Mouse (Mus musculus): ENCODE measurements around the gene Tpm1. TPM values are rescaled to one million over a fixed set of nuclear protein-coding genes. Genes with fewer than 3 reads are reported as not detected.

The Tpm1 gene
- 101 and 111 TPM in 2 replicates for total RNA-seq (2017)

DNA sequence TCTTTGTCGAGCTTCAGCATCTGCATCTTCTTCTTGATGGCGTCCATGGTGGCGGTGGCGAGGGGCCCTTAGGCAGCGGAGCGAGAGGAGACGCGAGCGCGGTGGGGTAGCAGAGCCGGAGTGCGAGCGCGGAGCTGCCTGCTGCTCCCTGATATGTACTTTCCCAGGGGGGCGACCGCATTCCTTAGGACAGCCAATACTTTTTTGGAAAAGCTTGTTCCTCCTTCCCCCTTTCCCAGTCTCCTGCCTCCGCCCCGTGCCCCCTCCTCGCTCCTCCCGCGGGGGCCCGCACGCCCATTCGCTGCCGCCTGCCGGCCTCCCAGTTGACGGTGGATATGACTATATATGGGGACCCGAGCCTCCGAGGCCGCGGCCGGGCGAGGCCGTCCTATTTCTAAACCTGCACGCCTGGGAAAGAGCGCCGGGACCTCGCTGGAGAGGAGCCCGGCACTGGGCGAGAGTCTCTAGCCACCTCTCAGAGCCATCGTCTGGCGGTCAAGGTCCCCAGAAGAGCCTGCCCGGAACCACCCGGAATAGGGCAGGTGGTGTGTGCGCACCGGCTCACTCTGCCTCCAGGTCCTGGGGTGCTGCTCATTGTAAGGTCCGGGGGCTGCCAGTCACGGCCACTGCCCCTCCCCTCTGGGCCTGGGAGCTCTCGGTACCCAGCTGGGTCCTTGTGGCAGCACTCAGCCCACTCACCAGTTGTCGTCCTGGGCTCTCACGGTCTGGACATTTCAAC lies at the start of gene Tpm1:
TSS of gene Tpm1 (minus strand) at position 321 of the 739 bp plus-strand sequence.
- ATAC-seq (replicated peaks; ENCODE audit: low read depth, poor library complexity, severe bottlenecking): 0 out of 2 replicates have a peak, but pooled peaks have one; percentile 8

DNA sequence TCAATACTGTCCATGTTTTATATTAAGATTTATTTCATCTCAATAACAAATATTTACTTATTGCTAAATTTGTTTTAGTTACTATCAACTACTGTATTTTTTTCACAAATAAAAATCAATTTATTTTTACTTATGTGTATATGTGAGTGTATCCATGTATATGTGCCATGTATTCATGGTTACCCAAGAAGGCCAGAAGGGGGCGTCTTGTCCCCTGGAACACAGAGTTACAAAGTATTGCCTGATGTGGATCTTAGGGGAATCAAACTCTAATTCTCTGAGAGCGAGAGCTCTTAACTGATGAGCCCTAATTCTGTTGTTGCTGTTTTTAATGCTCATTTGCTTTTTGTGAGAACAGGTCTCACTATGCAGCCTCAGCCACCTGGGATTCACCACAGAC lies 45.2 kb upstream of the Tpm1 start:
- no peak for ATAC-seq (replicated peaks; ENCODE audit: low read depth, poor library complexity, severe bottlenecking)

DNA sequence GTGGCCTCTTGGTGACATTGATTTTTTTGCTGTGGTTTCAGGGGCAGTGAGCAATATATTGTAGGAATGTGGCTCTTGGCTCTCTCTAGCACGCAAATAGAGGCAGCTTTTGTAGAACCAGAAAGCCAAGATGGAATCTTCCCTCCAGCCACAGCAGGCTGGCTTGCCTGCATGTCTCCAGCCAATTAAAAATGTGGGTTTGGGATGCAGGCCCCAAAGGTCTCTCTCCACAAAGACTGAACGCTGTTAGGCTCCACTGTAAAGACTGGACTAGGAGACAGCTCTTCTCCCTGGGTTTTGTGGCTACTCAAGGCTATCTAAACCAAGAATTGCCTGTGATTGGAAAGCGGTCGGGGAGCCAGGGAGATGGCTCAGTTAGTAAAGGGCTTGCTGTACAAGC lies 43.0 kb upstream of the Tpm1 start:
- ATAC-seq (replicated peaks; ENCODE audit: low read depth, poor library complexity, severe bottlenecking): no peak

GRCm38 (mm10) chr9:67091598-67091997 lies 42.4 kb upstream of the Tpm1 start:
- no peak for ATAC-seq (replicated peaks; ENCODE audit: low read depth, poor library complexity, severe bottlenecking)

- ATAC-seq (replicated peaks; ENCODE audit: low read depth, poor library complexity, severe bottlenecking): no peak
Observed at GRCm38 (mm10) chr9:67091151-67091550, 41.9 kb upstream of the Tpm1 start.

DNA sequence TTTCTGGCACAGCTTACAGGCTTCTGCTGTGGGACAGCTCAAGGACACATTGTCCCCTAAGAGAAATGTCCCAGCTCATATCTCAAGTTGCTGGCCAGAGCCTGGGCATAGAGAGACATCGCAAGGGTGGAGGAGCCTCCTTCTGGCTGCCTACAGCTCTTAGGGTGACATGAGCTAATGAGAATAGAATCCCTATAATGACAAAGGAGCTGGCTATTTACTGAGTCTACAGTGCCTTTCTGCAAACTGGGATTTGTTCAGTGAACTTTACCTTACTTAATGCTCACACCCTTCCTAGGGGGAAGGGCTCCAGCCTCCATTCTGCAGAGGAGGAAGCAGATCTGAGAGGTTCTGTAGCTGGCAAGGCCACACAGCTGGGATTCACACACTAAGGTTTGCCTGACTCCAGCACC lies 41.4 kb upstream of the Tpm1 start:
- no peak for ATAC-seq (replicated peaks; ENCODE audit: low read depth, poor library complexity, severe bottlenecking)

GRCm38 (mm10) chr9:67089167-67089566 lies 40.0 kb upstream of the Tpm1 start:
- no peak for ATAC-seq (replicated peaks; ENCODE audit: low read depth, poor library complexity, severe bottlenecking)

GRCm38 (mm10) chr9:67083801-67084200 lies 34.6 kb upstream of the Tpm1 start:
- ATAC-seq (replicated peaks; ENCODE audit: low read depth, poor library complexity, severe bottlenecking): no peak

- 0 out of 2 replicates have a peak, but pooled peaks have one; percentile 22 for ATAC-seq (replicated peaks; ENCODE audit: low read depth, poor library complexity, severe bottlenecking)
Observed at GRCm38 (mm10) chr9:67081688-67082087, 32.5 kb upstream of the Tpm1 start.

- no peak for ATAC-seq (replicated peaks; ENCODE audit: low read depth, poor library complexity, severe bottlenecking)
Observed at GRCm38 (mm10) chr9:67077658-67078319, 28.6 kb upstream of the Tpm1 start.

- no peak for ATAC-seq (replicated peaks; ENCODE audit: low read depth, poor library complexity, severe bottlenecking)
Observed at GRCm38 (mm10) chr9:67077266-67077657, 28.1 kb upstream of the Tpm1 start.

DNA sequence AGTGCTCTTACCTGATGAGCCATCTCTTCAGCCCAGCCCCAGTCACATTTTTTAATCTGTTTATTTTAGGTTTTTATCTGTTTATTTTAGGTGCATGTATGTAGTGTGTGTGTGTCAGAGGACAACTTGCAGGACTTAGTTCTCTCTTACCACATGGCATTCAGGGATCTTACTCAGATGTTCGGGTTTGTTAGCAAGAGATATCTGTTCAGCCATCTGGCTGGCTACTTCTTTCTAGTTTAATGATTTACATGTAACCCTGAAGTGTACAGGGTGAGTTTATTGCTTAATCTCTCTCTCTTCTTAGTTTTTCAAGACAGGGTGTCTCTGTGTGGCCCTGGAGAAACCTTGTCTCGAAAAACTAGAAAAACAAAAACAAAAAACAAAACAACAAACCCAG lies 23.0 kb upstream of the Tpm1 start:
- no peak for ATAC-seq (replicated peaks; ENCODE audit: low read depth, poor library complexity, severe bottlenecking)

- no peak for ATAC-seq (replicated peaks; ENCODE audit: low read depth, poor library complexity, severe bottlenecking)
Observed at GRCm38 (mm10) chr9:67071596-67071995, 22.4 kb upstream of the Tpm1 start.

DNA sequence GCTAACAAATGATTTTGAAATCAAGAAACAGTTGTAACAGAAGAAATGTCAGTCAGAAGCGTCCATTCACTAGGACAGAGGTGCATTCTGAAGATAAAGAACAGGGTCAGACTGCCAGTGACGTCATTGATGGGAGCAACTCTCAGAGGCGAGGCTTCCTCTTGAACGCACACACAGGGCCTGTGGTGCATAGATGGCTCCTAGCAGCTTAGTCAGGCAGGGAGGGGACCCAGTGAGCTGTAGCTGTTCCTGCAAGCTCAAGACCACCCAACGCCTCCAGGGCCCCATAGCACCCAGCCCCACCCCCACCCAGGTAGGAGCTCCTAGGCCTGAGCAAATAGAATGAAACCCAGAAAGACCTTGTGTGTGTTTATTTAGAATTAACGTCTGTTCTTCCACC lies 21.9 kb upstream of the Tpm1 start:
- no peak for ATAC-seq (replicated peaks; ENCODE audit: low read depth, poor library complexity, severe bottlenecking)

DNA sequence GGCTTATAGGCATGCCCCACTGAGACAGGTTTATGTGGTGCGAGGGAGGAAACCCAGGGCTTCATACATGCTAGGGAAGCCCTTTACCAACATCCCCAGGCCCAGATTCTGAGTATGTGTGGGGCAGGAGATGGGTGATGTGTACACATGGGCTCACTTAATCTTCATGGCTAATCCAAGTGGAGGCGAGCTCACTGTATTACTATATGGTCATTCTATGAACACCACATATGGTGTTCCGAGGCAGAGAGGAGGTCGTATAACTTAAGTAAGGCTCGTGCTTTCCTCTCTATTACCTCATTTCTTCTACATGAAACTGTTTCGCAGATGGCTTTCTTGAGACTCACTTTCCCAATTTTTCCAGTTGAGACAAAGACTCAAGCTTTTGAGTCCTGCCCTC lies 17.4 kb upstream of the Tpm1 start:
- ATAC-seq (replicated peaks; ENCODE audit: low read depth, poor library complexity, severe bottlenecking): no peak

DNA sequence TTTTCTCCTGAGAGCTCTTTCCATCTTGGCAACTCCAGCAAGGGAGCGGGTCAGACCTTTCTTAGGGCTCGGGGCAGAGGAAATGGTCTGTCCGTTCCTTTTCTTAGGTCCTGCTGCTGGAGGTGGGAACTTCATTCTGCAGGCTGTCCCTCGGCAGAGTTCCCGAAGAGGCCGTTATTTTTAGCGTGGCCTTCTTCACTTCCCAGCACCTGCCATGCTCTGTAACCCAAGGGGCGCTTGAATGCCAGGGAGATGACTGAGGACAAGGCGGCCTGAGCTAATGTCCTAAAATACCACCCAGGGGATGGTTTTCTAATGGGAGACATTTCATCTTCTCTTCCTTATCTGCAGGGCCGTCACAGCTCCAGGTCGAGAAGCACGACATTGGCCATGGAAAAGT lies 10.5 kb upstream of the Tpm1 start:
- no peak for ATAC-seq (replicated peaks; ENCODE audit: low read depth, poor library complexity, severe bottlenecking)

- no peak for ATAC-seq (replicated peaks; ENCODE audit: low read depth, poor library complexity, severe bottlenecking)
Observed at GRCm38 (mm10) chr9:67058366-67058765, 9.2 kb upstream of the Tpm1 start.

GRCm38 (mm10) chr9:67050736-67051337 lies 1.6 kb upstream of the Tpm1 start:
- no peak for ATAC-seq (replicated peaks; ENCODE audit: low read depth, poor library complexity, severe bottlenecking)

DNA sequence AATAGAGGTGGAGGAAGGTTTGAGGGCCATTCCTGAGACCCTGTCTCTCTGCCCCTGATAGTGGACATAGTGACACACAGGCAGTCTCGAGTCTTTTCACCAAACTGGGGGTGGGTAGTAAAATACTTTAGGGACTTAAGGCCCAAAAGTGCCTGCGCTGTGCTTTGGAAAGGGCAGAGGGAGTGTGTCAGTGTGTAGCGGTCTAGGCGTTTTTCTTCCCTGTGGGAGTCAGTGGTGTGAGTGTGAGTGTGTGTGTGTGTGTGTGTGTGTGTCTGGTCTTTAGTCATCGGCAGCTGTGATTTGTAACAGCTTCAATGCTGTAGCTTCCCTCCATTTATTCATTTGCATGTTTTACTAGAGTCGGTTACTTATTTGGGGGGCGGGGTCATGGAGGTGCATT lies 630 bp upstream of the Tpm1 start:
- no peak for ATAC-seq (replicated peaks; ENCODE audit: low read depth, poor library complexity, severe bottlenecking)

GRCm38 (mm10) chr9:67048483-67049085 lies 622 bp downstream of the Tpm1 start:
- no peak for ATAC-seq (replicated peaks; ENCODE audit: low read depth, poor library complexity, severe bottlenecking)
